Mouse (Mus musculus) layer of hippocampus, postnatal 10 days (tissue): ENCODE measurements around the gene Pard3b. TPM values are rescaled to one million over a fixed set of nuclear protein-coding genes. Genes with fewer than 3 reads are reported as not detected.
A peak's percentile ranks its signal among the peaks of the same experiment; 100 is the strongest.

Experiments
- DNase-seq, 2 experiments: peaks; one replicate each; pipeline ENCODE4 v3.0.0; 2021; ENCODE audit warnings: low spot score in 2 of 2
- total RNA-seq, 2 experiments: library from RNA; stranded (reverse); gene quantifications; 2 replicates each; pipeline ENCODE4 v1.2.3; 2021

The Pard3b gene
- total RNA-seq, 2 experiments from 2014 or later: 8.2 to 11.4 TPM

DNA sequence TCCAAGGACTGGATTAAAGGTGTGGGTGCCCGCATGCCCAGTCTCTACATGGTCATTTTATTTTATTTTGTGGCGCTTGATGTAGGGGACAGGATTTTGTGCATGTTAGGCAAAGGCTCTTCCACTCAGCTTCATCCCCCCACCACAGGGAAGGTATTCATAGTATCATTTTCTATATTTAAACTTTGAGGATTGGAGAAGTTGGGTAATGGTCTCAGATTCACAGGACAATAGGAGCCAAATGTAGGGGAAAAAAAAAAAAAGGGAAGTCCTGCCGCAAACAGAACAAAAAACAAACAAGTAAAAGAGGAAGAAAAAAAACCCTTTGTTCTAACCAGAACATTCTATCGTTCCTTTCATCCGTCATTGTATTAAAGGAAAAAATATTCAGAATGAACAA is 590.5 kb downstream of the Pard3b start:
- DNase-seq: no peak

GRCm38 (mm10) chr1:62234039-62234438 is 595.4 kb downstream of the Pard3b start:
- no peak for DNase-seq

DNA sequence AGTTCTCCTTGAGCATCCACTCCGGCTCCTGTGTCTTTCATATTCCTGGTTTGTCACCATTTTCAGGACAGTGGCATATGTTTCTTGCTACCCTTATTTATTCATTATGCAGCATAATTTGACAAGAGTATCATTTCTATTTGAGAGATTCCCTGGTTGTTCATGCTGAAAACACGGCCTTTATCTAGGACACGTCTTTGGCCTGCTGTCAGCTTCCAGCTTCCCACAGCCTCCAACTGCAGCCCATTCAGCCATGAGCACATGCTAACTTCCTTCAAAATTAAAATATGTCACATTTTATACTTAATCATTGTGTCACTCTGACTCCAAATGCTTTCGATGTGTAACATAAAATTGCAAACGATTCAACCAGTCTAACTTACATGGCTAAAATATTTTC is 596.5 kb downstream of the Pard3b start:
- DNase-seq: no peak

DNA sequence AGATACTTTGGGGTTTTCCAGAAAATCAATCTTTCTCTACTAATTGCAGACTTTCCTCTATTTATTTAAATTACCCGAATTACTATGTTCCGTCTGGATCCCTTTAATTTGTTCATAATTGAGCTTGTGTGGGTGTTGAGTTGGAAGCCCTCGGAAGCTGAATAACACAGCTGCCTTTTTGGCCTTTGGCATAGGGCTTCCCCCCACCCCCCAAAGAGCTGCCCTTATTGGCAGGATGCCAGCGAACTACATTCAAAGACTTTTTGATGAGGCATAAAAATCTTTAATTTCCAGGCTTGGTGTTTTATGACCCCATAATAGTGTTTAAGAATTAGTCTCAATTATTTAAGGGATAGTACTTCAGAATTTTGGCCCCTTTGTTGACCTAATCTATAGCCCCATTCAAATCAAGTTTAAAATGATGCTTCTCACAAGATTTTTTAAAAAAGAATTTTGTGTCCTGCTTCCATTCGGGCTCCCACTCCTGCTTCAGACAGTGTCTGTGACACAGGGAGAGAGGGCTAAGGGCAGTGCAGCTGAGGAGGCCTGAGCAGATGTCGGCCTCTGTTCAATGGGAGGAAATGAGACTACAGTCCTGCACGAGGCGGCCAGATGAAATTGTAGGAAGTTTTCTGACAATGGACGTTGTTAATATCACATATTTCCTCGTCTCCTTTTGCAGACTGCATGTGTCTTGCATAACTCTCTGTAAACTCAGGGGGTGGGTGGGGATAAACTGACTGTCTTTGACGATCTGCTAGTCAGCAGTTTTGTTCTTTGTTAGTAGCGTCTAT is 605.8 kb downstream of the Pard3b start:
- no peak for DNase-seq

DNA sequence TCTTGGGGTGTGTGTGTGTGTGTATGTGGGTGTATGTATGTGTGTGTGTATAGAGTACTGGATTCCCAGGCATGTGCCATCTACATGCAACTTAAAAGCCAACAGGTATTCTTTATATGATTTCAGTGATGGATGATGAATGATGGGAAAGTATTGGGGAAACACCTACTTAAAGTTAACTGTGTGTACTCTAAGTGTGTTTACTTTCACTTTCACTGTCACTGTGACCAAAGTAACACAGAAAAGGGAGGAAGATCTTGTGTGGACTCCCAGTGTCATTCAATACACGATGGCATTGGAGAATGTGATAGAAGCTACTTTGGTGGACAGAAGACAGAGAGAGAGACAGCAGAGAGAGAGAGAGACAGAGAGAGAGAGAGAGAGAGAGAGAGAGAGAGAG is 613.8 kb downstream of the Pard3b start:
- no peak for DNase-seq

- no peak for DNase-seq
Observed at GRCm38 (mm10) chr1:62254316-62254715, 615.7 kb downstream of the Pard3b start.

DNA sequence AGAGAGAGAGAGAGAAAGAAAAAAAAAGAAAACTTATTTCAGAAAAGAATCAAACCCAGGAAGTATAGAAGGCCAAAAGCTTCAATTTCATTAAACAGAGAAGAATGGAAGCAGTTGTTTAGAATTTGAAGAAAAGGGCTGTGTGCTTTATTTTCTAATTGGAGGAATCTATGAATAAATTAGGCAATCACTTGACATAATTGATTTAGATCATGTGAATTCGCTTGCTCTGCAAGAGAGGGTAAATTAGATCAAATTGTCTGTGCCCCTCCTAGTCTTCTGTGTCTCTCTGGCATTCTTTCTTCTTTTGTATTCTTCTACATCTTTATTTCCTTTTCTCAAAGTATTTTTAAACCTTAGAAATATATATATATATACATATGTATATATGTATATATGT is 616.3 kb downstream of the Pard3b start:
- DNase-seq: no peak

DNA sequence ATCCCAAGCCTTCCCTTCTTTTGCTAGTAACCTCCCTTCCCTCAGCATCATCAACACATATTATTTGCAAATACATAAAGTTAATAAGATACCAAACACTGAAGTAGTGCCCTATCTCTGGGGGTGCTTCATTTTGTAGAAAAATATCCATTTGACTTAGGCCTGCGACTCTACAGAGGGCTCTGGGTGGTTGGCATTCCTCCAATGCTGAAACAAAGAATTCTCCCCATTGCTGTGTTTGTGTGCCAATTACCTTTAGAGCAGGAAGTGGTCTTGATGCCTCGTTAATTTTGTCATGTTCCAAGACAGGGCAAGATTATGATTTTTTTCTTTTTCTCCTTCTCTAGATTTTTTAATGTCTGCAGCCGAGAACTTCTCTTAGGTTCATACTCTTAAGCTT is 637.8 kb downstream of the Pard3b start:
- DNase-seq: no peak

DNA sequence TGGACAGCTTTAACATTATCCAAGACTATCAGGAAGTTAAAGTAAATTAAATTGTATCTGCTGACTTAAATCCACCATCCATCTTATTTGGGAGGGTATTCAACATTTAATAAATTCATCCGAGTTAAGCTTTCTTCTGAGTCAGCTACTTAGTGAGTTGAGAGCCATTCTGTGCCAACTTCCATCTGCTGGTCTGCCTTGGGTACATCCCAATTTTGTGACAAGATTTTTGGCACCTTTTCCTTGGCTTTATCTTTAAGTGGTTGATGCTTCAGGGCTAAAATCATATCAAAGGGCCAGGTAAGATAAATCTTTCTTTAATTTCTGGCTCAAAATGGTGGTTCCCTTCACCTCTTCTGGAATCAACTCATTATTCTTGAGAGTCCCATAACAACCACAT is 640.0 kb downstream of the Pard3b start:
- no peak for DNase-seq

DNA sequence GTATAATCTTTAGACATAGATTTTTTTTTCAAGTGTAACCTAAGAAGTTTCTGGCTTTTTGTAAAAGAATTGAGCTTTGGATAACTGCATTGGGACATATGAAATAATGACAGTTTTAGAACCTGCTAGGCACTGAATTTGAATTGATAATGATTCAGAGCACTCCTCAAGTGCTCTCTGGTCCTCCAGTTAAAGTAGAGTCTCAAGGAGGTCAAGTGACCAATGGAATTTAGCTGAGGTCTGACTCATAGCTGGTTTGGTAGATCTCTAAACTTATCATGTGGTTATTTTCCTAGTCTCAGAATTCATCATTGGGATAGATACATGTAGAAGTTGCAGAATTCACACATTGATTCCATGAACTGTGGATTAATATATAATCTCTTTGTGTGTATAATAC is 642.0 kb downstream of the Pard3b start:
- DNase-seq: no peak

DNA sequence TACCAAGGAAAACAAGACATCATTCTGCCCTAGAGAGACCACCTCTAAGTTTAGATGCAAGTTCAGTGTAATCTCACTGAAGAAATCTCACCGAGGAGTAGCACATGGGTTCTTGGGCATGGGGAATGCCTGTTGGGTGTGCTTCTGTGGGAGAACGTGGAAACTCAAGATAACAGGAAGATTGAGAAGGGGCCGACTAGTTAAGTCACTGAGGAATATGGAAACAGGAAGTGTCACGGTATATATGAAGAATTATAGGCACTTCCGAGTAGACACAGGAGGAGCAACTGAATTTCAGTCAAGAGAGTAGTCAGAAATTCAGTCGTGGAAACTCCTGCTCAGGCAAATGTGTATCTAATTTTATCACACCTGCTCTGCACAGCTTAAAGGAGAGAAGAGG is 644.2 kb downstream of the Pard3b start:
- DNase-seq: no peak

- no peak for DNase-seq
Observed at GRCm38 (mm10) chr1:62283624-62284023, 645.0 kb downstream of the Pard3b start.

DNA sequence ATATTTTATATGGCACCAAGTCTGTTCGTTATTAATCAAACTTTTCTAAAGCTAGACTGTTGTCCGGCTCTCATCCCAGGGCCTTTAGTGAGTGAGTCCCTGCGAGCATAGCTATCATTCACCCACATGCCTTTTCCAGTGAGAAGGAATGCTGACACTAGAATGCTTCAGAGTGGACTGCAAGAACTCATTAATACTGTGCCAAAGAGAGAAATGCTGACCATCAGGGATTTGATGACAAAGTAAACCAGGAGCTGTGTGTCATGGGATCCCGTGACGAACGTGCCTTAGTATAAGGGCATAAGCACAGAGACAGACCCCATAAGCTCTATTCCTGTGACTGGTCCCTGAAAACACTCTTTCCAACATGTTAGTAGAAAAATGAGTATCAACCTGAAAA is 670.8 kb downstream of the Pard3b start:
- no peak for DNase-seq

DNA sequence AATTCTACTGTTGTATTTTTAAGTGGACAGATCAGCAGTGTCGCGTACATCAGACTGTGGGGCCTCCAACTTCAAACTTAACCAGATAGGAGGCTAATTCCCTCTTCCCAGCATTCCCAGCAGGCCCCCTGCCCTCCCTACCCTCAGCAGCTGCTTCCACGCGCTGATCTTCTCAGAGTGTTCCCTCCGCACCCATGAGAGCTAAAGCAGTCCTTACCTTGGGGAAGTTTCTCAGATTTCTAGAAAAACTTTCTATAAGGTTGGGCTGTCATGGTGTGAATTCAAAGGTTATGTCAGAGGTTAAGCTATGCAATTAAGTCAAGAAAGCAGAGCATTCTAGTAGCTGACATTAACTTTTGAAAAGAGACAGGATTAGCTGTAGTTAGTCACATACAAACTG is 686.6 kb downstream of the Pard3b start:
- no peak for DNase-seq

- DNase-seq: no peak
Observed at GRCm38 (mm10) chr1:62327743-62328142, 689.1 kb downstream of the Pard3b start.

DNA sequence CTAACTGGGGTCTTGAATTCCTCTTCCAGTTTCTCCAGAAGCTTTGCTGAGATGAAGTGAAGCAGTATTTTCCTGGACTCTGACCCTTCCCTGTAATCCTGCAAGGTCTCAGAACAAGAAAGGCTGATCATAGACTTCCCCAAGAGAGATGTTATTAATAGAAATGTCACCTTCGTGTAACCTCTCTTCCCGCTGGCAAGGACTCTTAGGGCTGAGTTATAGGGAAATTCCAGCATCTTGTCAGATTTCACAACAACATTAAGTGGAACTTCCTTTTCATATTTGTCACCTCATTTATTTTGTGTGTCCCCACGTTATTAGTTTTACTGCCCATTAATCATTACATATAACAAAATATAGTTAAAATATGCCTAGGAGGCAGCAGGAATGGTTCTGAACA is 690.2 kb downstream of the Pard3b start:
- no peak for DNase-seq

DNA sequence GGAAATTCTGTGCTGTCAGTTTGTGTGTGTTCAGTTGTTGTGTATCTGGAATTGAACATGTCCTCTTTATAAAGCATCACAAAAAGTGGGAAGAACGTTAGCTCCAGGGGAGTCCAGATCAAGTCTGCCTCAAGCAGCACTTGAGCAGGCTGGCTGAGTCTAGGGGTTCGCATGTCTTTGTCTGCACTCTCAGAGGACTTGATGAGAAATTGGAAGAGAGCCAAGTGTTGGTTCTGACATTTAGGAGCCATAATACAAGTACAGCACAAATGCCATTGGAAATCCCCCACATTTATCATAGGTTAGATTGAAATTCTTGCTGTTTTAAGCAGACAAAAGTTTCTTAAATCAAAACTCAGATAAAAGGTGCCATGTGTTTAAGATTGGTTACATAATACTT is 694.4 kb downstream of the Pard3b start:
- DNase-seq: no peak

DNA sequence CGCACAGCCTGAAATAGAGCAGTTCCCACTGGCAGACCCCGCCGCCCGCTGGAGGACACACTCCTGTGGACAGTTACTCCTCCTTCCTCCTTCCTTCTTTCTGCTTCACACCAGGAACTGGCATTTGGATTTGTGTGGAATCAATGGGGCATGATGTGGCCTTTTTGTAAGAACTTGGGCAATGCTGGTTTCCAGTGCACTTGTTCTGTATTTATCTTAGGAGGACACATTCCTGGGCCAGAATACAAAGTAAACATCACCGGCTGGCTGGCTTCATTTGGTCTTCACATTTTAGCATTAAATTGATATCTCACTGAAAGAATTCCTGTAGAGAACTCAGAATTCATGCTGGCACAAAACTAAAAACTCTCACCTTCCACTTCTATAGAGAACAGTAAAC is 695.6 kb downstream of the Pard3b start:
- no peak for DNase-seq

- no peak for DNase-seq
Observed at GRCm38 (mm10) chr1:62340261-62340660, 701.6 kb downstream of the Pard3b start.

- DNase-seq: no peak
Observed at GRCm38 (mm10) chr1:62344286-62344685, 705.7 kb downstream of the Pard3b start.

DNA sequence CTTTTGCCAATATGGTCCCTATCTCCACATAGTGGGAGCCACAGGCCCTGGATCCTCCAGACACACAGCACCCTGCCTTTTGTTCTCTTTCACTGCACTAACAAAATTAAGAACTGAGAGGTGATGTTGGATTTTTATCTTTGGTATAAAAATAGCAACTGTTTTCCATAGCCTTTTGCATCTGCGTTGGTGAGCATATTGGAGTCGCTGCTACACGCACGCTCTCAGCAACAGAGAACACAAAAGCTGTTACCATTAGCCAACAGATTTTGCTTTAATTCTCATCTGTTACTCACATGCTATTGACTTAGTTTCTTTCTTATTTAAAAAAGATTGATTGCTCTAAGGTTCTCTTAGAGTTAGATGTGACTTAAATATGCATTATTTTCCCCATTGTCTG is 709.7 kb downstream of the Pard3b start:
- peak; percentile 12 to 15 for DNase-seq

DNA sequence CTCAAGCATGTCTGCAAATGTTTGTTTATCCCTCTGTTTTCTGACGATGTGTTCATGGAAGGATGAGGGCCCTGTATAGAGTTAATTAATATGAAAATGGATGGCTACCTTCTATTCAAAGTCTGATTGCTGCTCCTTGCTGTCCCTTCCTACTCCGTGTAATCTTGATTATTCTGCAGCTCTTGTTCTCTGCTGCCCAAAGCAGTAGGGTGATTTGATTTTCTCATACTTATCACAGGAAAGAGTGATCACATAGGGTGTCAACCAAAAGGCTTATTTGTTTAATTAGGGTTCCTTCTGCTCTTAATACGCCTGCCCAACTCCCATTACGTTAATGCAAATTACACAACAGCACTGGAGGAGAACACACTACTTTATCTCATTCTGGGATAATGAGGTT is 716.9 kb downstream of the Pard3b start:
- DNase-seq: no peak

- DNase-seq: no peak
Observed at GRCm38 (mm10) chr1:62374427-62375050, 735.9 kb downstream of the Pard3b start.
